Mouse (Mus musculus) stomach, postnatal 0 days (tissue): ENCODE results near the gene Akr7a5.

Source experiments
- CTCF ChIP-seq: IDR thresholded peaks from 2 replicates; pipeline ENCODE4 v1.5.1; 2016; ENCODE audit warnings: antibody characterized with exemption, low read depth, mild to moderate bottlenecking, moderate library complexity
- EP300 ChIP-seq: optimal IDR thresholded peaks from 2 replicates; pipeline ENCODE3; 2016; ENCODE audit warnings: antibody characterized with exemption

DNA sequence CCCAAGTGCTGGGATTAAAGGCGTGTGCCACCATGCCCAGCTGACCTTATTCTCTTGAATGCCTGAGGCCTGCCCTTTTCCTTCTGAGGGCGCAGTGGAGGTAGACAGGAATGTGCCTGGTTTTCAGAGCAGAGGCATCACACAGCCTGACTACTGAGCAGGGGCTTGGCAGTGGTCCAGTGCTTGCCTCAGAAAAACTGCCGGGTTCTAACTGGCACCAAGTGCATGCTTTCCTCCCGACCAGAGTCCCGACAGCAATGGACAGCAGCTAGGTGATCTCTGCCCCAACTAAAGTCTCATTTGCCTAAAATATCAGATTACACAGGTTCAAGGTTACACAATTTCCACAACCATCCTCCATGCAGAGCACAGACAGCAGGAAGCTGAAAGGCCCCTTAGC is 33.2 kb downstream of the Akr7a5 start:
- TF ChIP-seq CTCF (no peak), EP300 (no peak)
